Mouse (Mus musculus): Measurements from ENCODE around the gene Grin1.
"Not testable (repeated sequence)": the region's sequence is repeated elsewhere in the genome, so short reads cannot be mapped to it uniquely, and the experiment has no call there.

Gene Grin1

DNA sequence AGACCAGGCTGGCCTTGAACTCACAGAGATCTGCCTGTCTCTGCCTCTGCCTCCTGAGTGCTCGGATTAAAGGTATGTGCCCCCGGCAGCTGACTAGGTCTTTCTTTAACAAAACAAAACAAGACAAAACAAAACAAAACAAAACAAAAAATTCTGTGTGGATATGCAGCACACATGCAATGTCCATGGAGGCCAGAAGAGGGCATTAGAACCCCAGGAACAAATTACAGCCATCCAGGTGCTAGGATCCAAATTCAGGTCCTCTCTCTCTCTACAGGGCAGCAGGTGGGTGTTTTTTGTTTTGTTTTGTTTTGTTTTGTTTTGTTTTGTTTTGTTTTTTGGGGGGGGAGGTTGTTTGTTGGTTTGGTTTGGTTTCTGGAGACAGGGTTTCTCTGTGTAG is 60.1 kb downstream of the Grin1 start:
- peak; percentile 67 for DNase-seq (ENCODE audit: low read depth, low spot score)

DNA sequence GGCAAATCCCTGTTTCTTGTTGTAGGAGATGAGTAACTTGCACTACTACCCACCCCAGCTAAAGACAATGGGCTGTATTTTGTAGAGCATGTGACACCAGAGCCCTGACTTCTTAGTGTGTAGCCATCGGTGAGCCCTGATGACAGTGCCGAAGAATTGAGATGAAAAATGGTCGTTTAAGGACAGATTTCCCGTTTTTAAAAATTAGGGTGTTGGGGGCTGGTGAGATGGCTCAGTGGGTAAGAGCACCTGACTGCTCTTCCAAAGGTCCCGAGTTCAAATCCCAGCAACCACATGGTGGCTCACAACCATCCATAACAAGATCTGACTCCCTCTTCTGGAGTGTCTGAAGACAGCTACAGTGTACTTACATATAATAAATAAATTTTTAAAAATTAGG is 61.7 kb downstream of the Grin1 start:
- not testable (repeated sequence) for DNase-seq (ENCODE audit: low read depth, low spot score)

DNA sequence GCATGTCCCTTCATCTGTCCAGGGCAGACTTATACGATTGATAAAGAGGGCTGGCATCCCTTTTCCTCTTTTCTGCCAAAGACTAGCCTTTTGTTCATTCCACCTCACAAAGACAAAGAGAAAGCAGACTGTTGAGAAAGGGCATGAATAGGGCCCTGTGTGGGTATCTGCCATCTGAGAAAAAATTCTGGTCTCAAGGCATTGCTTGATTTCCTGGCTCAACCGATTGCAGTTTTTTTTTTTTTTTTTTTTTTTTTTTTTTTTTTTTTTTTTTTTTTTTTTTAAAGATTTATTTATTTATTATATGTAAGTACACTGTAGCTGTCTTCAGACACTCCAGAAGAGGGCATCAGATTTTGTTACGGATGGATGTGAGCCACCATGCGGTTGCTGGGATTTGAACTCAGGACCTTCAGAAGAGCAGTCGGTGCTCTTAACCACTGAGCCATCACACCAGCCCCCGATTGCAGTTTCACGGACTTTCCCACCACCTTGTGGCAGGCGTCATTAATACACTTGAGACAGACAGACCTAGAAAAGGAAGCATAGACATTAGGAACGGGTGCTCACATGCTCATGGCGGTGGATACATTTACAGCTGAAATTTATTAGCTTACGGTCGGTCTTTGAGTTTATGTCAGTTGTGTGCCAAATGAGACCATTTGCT is 62.4 kb downstream of the Grin1 start:
- DNase-seq (ENCODE audit: low read depth, low spot score): peak; percentile 84

DNA sequence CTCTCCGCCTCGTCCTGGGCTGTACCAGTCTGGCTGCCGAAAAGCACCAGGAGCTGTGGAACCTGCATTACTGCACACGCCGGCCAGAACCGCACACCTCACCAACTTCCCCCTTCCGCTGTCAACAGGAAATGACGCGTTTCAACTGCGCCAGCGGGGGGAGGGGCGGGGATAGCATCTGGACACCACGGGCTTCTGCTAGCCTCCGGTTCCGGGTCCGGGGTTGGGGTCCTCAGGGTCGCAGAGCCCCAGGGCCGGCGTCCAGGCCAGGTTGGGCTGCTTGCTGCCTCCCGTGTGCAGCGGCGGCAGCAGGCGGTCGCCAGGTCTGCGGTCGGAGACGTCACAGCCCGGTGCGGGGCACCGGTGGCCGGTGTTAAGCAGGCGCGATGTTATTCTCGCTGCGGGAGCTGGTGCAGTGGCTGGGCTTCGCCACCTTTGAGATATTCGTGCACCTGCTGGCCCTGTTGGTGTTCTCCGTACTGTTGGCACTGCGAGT is 63.7 kb downstream of the Grin1 start, which contains the start of gene Tmem203:
Gene Tmem203, plus strand, starts transcription at position 156 of the 496 bp plus-strand sequence.
- DNase-seq (ENCODE audit: low read depth, low spot score): peak; percentile 91

DNA sequence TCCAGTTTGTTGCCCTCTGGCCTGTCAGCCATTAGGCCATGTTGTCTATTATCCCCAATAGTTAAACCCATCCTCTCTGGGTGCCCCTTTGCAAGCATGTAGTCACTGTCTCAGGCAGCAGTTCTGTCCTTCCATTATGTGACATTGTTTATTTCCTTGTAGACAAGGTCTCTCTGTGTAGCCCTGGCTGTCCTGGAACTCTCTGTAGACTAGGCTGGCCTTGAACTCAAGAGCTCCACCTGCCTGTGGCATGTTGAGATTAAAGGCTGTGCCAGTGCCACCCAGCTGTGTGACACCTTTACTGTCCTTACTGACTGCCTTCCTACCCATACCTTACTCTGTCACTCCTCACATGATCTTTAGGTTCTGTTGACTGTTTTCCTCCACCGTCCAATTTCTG is 66.7 kb downstream of the Grin1 start:
- peak; percentile 44 for DNase-seq (ENCODE audit: low read depth, low spot score)

DNA sequence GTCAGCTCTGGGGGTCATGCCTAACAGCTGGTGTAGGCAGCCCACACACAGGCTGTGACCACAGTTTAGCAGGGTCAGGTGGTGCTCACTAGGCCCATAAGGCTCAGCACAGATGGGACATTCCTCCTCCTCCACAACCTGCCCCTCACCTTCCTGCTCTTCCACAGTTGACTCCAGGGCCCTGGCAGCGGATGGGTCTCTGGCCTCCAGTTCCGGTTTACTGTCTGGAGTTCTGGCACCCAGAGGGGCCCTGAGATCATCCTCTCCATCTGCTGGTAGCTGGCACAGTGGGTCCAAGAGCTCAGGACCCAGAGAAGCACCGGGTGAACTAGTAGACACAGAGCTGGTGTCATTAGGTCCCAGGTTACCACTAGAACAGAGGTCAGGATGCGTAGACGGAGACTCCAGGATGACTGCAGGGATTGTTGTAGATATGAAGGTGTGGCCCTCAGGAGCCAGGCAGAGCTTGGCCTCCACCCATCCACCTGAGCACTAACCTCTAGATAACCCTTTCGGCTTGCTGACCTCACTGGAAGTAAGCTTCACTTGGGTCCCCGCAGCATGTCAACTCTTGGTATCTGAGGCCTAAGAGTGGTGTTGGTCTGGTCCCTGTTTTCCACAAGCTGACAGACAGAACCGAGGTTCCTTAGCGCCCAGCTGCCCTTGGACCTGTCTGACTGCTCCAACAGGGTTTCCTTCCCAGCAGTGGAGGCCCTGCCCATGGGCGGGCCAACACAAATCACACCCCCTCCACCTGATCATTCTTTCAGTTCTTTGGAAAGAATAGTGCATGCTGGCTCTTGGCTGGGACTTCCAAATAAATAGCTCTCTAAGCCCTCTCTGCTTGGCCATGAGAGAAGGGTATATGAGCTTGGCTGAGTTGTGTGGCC is 72.6 kb downstream of the Grin1 start, which contains the start of gene AL732309.1:
Gene AL732309.1, minus strand, starts transcription at position 681 of the 890 bp plus-strand sequence.
- DNase-seq (ENCODE audit: low read depth, low spot score): no peak

DNA sequence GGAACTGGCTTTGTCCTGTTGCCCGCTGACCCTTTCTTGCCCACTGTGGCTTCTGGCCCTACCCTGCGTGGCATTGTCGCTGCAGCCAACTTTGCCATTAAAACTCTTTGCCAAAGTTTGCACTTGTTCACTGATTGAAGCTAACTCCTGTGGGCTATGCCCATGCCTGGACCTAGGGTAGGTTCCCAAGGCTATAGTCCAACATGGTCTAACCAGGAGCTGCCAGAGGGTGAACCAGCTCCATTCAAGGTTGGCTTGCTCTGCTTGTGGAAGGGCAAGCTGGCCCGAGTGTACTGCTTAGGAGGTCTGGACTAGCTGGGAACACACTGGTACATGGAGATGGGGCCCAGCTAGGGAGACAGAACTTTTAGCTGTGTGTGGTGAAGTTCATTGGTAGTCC is 74.8 kb downstream of the Grin1 start:
- no peak for DNase-seq (ENCODE audit: low read depth, low spot score)

DNA sequence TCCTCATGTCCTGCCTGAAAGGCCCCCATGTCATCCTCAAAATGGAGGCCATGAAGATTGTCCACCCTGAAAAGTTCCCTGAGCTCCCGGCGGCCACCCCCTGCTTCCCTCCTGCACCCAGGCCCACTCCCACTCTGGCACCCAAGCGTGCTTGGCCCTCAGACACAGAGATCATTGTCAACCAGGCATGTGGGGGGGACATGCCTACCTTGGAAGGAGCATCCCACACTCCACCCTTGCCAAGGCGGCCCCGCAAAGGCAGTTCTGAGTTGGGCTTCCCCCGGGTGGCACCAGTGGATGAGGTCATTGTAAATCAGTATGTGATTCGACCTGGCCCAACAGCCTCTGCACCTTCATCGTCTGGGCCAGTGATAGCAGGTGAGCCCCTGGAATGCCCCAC is 75.6 kb downstream of the Grin1 start:
- no peak for DNase-seq (ENCODE audit: low read depth, low spot score)

DNA sequence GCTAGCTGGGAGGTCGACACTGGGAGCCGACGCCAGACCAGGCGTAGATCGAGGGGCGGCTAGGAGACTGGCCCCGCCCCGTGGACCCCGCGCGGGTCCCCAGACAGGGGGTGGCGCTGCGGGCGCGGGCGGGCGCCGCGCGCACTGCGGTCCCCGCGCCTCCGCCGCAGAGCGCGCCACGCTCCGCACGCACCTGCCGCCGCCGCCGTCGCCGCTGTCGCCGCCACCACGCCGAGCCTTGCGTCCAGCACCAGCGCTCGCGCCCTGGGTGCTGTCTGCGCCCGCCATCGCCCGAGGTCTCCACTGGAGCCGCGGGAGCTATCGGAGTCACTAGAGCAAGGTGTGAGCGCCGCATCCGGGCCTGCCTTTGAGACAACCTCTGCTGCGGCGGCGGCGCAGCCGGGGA is 76.9 kb downstream of the Grin1 start, which contains the start of the genes Rnf208 and Cysrt1:
Gene Rnf208, plus strand, starts transcription at position 155 of the 406 bp plus-strand sequence.
Gene Cysrt1, minus strand, starts transcription at position 352 of the 406 bp plus-strand sequence.
- no peak for DNase-seq (ENCODE audit: low read depth, low spot score)

DNA sequence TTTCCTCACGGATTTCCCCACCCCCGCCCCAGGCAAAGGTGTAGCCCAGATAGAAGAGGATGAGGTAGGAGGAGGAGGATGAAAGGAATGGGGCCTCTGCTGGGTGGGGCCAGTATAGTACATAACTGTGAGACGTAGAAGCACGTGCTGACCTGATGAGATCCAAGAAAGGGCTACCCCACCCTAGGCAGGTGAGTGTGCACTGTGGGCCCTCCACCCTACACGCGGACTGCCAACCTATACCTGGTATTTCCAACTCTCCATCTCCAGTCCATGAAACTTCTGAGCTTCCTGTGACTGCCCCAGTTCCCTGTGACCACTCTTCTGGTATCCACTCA is 77.6 kb downstream of the Grin1 start:
- peak; percentile 47 for DNase-seq (ENCODE audit: low read depth, low spot score)
